Mouse (Mus musculus) liver, embryonic 13.5 days (tissue): ENCODE measurements at regions not wholly inside any gene's neighbourhood (a gene's known extent, or its start where the extent isn't known, plus 50 kb on each side); places are given as distances from the start of the nearest gene placed in this dataset.
"Not testable (repeated sequence)": the region's sequence is repeated elsewhere in the genome, so short reads cannot be mapped to it uniquely, and the experiment has no call there.

Experiments
- ATAC-seq: fragments of 200-750 bp; cut with Nextera tagmentation; 2 replicates; pipeline ENCODE4 v1.8.0; 2017; ENCODE audit warnings: low read depth, mild to moderate bottlenecking, moderate number of reproducible peaks, moderate library complexity
- DNase-seq: peaks from one replicate; pipeline ENCODE4 v3.0.0; 2022
- H3K27ac ChIP-seq: fragments of 300-500 bp; sonication (generic); 2 replicates; pipeline ENCODE4 v1.5.1; 2015; ENCODE audit warnings: moderate library complexity, mild to moderate bottlenecking, inconsistent platforms
- H3K27me3 ChIP-seq: fragments of 300-500 bp; sonication (generic); 2 replicates; pipeline ENCODE4 v1.6.1; 2015; ENCODE audit warnings: mild to moderate bottlenecking, inconsistent platforms
- H3K36me3 ChIP-seq: fragments of 300-500 bp; sonication (generic); 2 replicates; pipeline ENCODE4 v1.6.1; 2015; ENCODE audit warnings: mild to moderate bottlenecking, inconsistent platforms
- H3K4me1 ChIP-seq: fragments of 300-500 bp; sonication (generic); replicated peaks from 2 replicates; pipeline ENCODE4 v1.6.1; 2015; ENCODE audit warnings: inconsistent platforms
- H3K4me2 ChIP-seq: fragments of 300-500 bp; sonication (generic); 2 replicates; pipeline ENCODE4 v1.6.1; 2015; ENCODE audit warnings: inconsistent platforms, mild to moderate bottlenecking, moderate library complexity
- H3K4me3 ChIP-seq: fragments of 300-500 bp; sonication (generic); replicated peaks from 2 replicates; pipeline ENCODE4 v1.5.1; 2015; ENCODE audit warnings: mild to moderate bottlenecking, inconsistent platforms
- H3K9ac ChIP-seq: fragments of 300-500 bp; sonication (generic); 2 replicates; pipeline ENCODE4 v1.6.1; 2015; ENCODE audit warnings: mild to moderate bottlenecking, inconsistent platforms
- H3K9me3 ChIP-seq: fragments of 300-500 bp; sonication (generic); replicated peaks from 2 replicates; pipeline ENCODE4 v1.6.1; 2016; ENCODE audit warnings: inconsistent platforms
- WGBS: fragments of 180-500 bp; shearing (Covaris S2); methylation state at CpG from one replicate; pipeline ENCODE4 v1.1.7; 2015; ENCODE audit not compliant: insufficient replicate concordance; 5-methylcytosine and 5-hydroxymethylcytosine counted together

- Histone ChIP-seq H3K4me1 (no peaks in the 10 kb centered on the region), H3K9ac (no peak overlapping the region), H3K27ac (no peak overlapping the region), H3K36me3 (no peaks in the 10 kb centered on the region), H3K9me3 (no peaks in the 10 kb centered on the region), H3K4me3 (no peak overlapping the region), H3K4me2 (no peak overlapping the region), H3K27me3 (0 out of 2 replicates have a peak, but pooled peaks cover 3% of the 10 kb centered on the region)
- ATAC-seq (no peak), DNase-seq (no peak)
- WGBS = 66% methylated on average over 3 of the region's 3 CpGs
Observed at GRCm38 (mm10) chr17:26335551-26335950, 79.1 kb upstream of the Neurl1b start.

- DNase-seq (no peak), ATAC-seq (no peak)
- Histone ChIP-seq H3K4me3 (no peak overlapping the region), H3K27me3 (0 out of 2 replicates have a peak, but pooled peaks cover 3% of the 10 kb centered on the region), H3K4me1 (no peaks in the 10 kb centered on the region), H3K4me2 (no peak overlapping the region), H3K9me3 (no peaks in the 10 kb centered on the region), H3K27ac (no peak overlapping the region), H3K9ac (no peak overlapping the region), H3K36me3 (no peaks in the 10 kb centered on the region)
- WGBS = 59% methylated on average over 1 of the region's 1 CpGs
Observed at GRCm38 (mm10) chr17:26336011-26336410, 78.6 kb upstream of the Neurl1b start.

DNA sequence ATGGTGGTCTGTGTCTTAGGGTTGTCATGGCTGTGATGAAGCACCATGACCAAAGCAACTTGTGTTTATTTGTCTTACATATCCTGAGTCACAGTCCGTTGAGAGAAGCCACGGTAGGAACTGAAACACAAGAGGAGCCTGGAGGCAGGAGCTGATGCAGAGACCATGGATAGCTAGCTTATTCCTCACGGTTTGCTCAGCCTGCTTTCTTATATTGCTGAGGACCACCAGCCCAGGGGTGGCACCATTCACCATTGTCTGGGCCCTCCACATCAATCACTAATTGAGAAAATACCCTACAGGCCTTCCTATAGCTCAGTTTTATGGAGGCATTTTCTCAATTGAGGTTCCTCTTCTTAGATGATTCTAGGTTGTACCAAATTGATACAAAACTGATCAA is 77.5 kb upstream of the Neurl1b start:
- no peaks in the 10 kb centered on the region for H3K9me3 ChIP-seq
- no peak overlapping the region for H3K27ac ChIP-seq
- H3K27me3 ChIP-seq = 0 out of 2 replicates have a peak, but pooled peaks cover 3% of the 10 kb centered on the region
- 68% methylated on average over 3 of the region's 3 CpGs for WGBS
- no peak overlapping the region for H3K4me3 ChIP-seq
- H3K4me2 ChIP-seq = no peak overlapping the region
- H3K4me1 ChIP-seq = no peaks in the 10 kb centered on the region
- ATAC-seq (no peak), DNase-seq (no peak)
- no peaks in the 10 kb centered on the region for H3K36me3 ChIP-seq
- no peak overlapping the region for H3K9ac ChIP-seq

DNA sequence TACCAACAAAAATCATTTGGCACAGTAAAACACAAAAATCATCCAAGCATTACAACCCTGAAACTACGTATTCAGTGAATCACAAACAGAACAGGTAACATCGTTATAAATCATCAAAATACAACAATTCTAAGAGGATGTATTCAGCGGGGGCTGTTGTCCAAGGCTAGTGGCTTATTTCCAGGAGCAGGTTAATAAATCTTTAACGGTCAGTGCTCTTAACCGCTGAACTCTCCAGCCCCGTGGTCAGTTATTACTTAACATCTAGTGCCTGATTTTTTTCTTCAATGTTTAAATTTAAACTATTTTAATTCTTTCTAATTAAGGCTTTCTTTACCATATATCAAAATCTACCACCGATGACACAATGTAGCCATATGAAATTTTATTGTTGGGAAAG is 69.2 kb upstream of the Neurl1b start:
- DNase-seq, H3K4me3 ChIP-seq, H3K4me2 ChIP-seq, H3K4me1 ChIP-seq, ATAC-seq, H3K9ac ChIP-seq, H3K27me3 ChIP-seq, H3K36me3 ChIP-seq, H3K27ac ChIP-seq, H3K9me3 ChIP-seq: not testable (repeated sequence)
- WGBS = 69% methylated on average over 7 of the region's 7 CpGs

GRCm38 (mm10) chr17:26348116-26348515 is 66.5 kb upstream of the Neurl1b start:
- Histone ChIP-seq H3K9me3 (no peaks in the 10 kb centered on the region), H3K4me3 (no peak overlapping the region), H3K27ac (no peak overlapping the region), H3K4me1 (no peaks in the 10 kb centered on the region), H3K4me2 (no peak overlapping the region), H3K9ac (no peak overlapping the region), H3K27me3 (no peaks in the 10 kb centered on the region), H3K36me3 (no peaks in the 10 kb centered on the region)
- no peak for ATAC-seq
- WGBS = 65% methylated on average over 5 of the region's 5 CpGs
- no peak for DNase-seq

DNA sequence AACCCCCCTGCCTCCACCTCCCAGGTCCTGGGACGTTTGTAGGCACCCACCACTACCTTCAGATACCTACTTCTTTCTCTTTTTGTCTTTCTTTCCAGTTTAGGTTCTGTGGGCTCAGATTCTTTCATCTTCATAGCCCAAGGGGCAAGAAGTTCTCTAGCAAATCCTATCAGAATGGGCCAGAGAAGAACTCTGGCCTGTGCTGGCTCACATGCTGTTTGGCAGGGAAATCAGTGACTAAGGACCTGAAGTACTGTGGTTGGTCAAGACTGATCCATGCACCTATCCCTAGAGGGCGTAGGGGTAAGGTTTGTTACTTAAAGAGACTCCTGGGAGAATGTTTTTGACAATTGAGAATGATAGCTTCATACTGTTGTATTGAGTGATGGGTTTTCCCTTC is 64.9 kb upstream of the Neurl1b start:
- WGBS = 23% methylated on average over 2 of the region's 2 CpGs

DNA sequence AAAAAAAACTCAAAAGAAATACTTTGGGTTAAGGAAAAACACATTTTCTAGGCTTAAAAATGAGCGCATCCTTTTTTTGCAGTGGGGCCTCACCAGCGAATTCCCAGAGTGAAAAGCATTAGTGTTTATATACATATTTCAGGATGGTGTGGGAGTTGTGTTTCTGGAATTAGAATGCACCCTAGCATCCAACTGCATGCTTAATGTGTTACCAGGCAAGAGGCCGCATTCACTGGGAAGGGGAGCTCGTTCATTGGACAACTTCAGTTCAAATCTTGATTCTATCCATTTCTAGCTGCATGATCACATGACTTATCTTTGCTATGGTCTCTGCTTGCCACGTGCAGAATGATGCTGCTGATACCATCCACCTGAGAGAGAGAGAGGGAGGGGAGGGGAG is 64.4 kb upstream of the Neurl1b start:
- Histone ChIP-seq H3K4me2 (no peak overlapping the region), H3K9me3 (no peaks in the 10 kb centered on the region), H3K36me3 (no peaks in the 10 kb centered on the region), H3K27ac (no peak overlapping the region), H3K9ac (no peak overlapping the region), H3K27me3 (peaks cover 9% of the 10 kb centered on the region), H3K4me3 (no peak overlapping the region), H3K4me1 (no peaks in the 10 kb centered on the region)
- ATAC-seq (no peak), DNase-seq (no peak)
- WGBS = 63% methylated on average over 5 of the region's 5 CpGs

More for the DNA sequence above, 64.9 kb upstream of the Neurl1b start:
- no peak overlapping the region for H3K4me2 ChIP-seq
- H3K27me3 ChIP-seq = peaks cover 6% of the 10 kb centered on the region; the same call in 1 of the 2 replicates
- no peak overlapping the region for H3K27ac ChIP-seq
- H3K9me3 ChIP-seq = no peaks in the 10 kb centered on the region
- DNase-seq (no peak), ATAC-seq (no peak)
- no peak overlapping the region for H3K4me3 ChIP-seq
- H3K9ac ChIP-seq = no peak overlapping the region
- H3K4me1 ChIP-seq = no peaks in the 10 kb centered on the region
- no peaks in the 10 kb centered on the region for H3K36me3 ChIP-seq

GRCm38 (mm10) chr17:26351991-26352390 is 62.6 kb upstream of the Neurl1b start:
- WGBS = 54% methylated on average over 7 of the region's 7 CpGs
- H3K27me3 ChIP-seq = peaks cover 9% of the 10 kb centered on the region
- no peaks in the 10 kb centered on the region for H3K4me1 ChIP-seq
- no peak overlapping the region for H3K27ac ChIP-seq
- H3K9ac ChIP-seq = no peak overlapping the region
- H3K4me2 ChIP-seq = no peak overlapping the region
- H3K4me3 ChIP-seq = no peak overlapping the region
- no peaks in the 10 kb centered on the region for H3K9me3 ChIP-seq
- H3K36me3 ChIP-seq = no peaks in the 10 kb centered on the region
- ATAC-seq (no peak), DNase-seq (no peak)

DNA sequence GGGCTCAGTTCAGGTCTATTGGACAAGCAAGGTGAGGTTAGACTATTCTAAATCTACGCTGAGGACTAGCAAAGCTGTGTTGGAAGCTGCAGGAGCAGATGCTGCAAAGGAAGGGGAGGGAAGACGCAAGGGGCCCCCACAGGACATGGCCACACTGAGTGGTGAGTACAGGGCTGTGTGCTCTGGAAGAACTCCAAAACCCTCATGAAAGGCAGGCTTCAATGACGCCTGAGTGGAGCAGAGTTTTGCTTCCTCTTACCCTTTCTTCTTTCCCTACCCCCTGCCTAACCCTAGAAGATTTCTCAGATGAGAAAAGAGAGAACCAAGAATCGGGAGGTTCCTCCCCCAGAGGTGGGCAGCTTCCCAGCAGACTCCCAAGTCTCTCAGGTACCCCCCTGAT is 61.9 kb upstream of the Neurl1b start:
- no peak overlapping the region for H3K4me2 ChIP-seq
- WGBS = 54% methylated on average over 4 of the region's 4 CpGs
- no peaks in the 10 kb centered on the region for H3K9me3 ChIP-seq
- no peak overlapping the region for H3K4me3 ChIP-seq
- H3K4me1 ChIP-seq = no peaks in the 10 kb centered on the region
- H3K27me3 ChIP-seq = peaks cover 10% of the 10 kb centered on the region
- H3K27ac ChIP-seq = no peak overlapping the region
- H3K36me3 ChIP-seq = no peaks in the 10 kb centered on the region
- no peak overlapping the region for H3K9ac ChIP-seq
- ATAC-seq (no peak), DNase-seq (no peak)

DNA sequence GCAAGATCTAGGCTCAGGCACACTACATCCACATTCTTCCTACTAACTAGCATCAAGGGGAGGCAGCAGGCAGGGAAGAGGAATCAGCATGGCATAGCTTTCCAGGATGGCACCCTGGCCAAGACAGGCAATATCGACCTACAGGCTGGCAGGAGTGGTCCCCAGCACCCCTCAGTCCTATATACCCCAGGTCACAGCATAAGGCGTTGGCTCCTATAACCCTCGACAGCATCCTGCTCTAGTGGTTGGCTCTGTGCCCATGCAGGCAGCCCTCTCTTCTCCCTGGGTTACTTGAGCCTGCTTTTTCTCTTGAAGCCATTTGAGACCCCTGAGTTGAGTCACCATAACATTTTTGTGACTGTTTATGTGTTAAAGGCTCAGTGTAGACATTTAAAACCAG is 60.2 kb upstream of the Neurl1b start:
- Histone ChIP-seq H3K27me3 (peaks cover 13% of the 10 kb centered on the region), H3K27ac (no peak overlapping the region), H3K36me3 (no peaks in the 10 kb centered on the region), H3K9me3 (no peaks in the 10 kb centered on the region), H3K9ac (no peak overlapping the region), H3K4me2 (no peak overlapping the region), H3K4me1 (no peaks in the 10 kb centered on the region), H3K4me3 (no peak overlapping the region)
- ATAC-seq (no peak), DNase-seq (no peak)
- 57% methylated on average over 3 of the region's 3 CpGs for WGBS

- H3K27me3 ChIP-seq = peaks cover 20% of the 10 kb centered on the region
- no peak for ATAC-seq
- H3K9me3 ChIP-seq = no peaks in the 10 kb centered on the region
- DNase-seq = no peak
- no peak overlapping the region for H3K9ac ChIP-seq
- no peak overlapping the region for H3K27ac ChIP-seq
- no peaks in the 10 kb centered on the region for H3K4me1 ChIP-seq
- WGBS = 75% methylated on average over 3 of the region's 3 CpGs
- no peak overlapping the region for H3K4me2 ChIP-seq
- no peak overlapping the region for H3K4me3 ChIP-seq
- H3K36me3 ChIP-seq = no peaks in the 10 kb centered on the region
Observed at GRCm38 (mm10) chr17:26355301-26355700, 59.3 kb upstream of the Neurl1b start.

GRCm38 (mm10) chr17:26356906-26357305 is 57.7 kb upstream of the Neurl1b start:
- DNase-seq (no peak), ATAC-seq (no peak)
- no peak overlapping the region for H3K9ac ChIP-seq
- H3K4me3 ChIP-seq = no peak overlapping the region
- H3K27ac ChIP-seq = no peak overlapping the region
- H3K4me2 ChIP-seq = no peak overlapping the region
- H3K27me3 ChIP-seq = peaks cover 20% of the 10 kb centered on the region
- 62% methylated on average over 5 of the region's 5 CpGs for WGBS
- peaks cover 14% of the 10 kb centered on the region for H3K4me1 ChIP-seq
- no peaks in the 10 kb centered on the region for H3K9me3 ChIP-seq
- H3K36me3 ChIP-seq = no peaks in the 10 kb centered on the region
